Mouse (Mus musculus) MEL (cell line): ENCODE results near the gene Lyar. TPM values are rescaled to one million over a fixed set of nuclear protein-coding genes. Genes with fewer than 3 reads are reported as not detected.

ENCODE experiments used
- DNase-seq: peaks from one replicate; pipeline ENCODE4 v3.0.0; 2011; ENCODE audit warnings: low read depth, low spot score
- H3K27ac ChIP-seq: 2 replicates; pipeline ENCODE4 v1.5.1; 2012; ENCODE audit warnings: low read depth, mild to moderate bottlenecking, control low read depth, low read length, moderate library complexity; ENCODE audit not compliant: control insufficient read depth
- H3K27me3 ChIP-seq, 2 experiments: fragments of 150-350 bp in 1 of 2; sonication (generic) in 1 of 2; 2 replicates each; pipeline ENCODE4 v1.6.1; 2012; ENCODE audit warnings: low read length in 2 of 2, mild to moderate bottlenecking in 2 of 2, improper control_type of control experiment in 1 of 2, moderate library complexity in 1 of 2; ENCODE audit not compliant: insufficient read depth in 2 of 2, control insufficient read depth in 1 of 2
- H3K36me3 ChIP-seq, 2 experiments: 2 replicates each; pipeline ENCODE4 v1.6.1; 2012 to 2014; ENCODE audit warnings: low read length in 2 of 2, improper control_type of control experiment in 1 of 2, inconsistent platforms in 1 of 2, mild to moderate bottlenecking in 1 of 2; ENCODE audit not compliant: insufficient read depth in 2 of 2, control insufficient read depth in 1 of 2
- H3K4me1 ChIP-seq, 2 experiments: fragments of 150-350 bp in 1 of 2; sonication (generic) in 1 of 2; 2 replicates each; pipeline ENCODE4 v1.6.1; 2012; ENCODE audit warnings: low read length in 2 of 2, improper control_type of control experiment in 1 of 2, mild to moderate bottlenecking in 1 of 2; ENCODE audit not compliant: insufficient read depth in 2 of 2, control insufficient read depth in 1 of 2
- H3K4me3 ChIP-seq, 2 experiments: fragments of 150-350 bp in 1 of 2; sonication (generic) in 1 of 2; 2 replicates each; pipeline ENCODE4 v1.5.1; 2012; ENCODE audit warnings: low read depth in 2 of 2, low read length in 2 of 2, mild to moderate bottlenecking in 2 of 2, moderate library complexity in 2 of 2, control low read depth in 1 of 2, improper control_type of control experiment in 1 of 2; ENCODE audit not compliant: control insufficient read depth in 1 of 2, insufficient read depth in 1 of 2
- H3K79me2 ChIP-seq: 2 replicates; pipeline ENCODE4 v1.6.1; 2012; ENCODE audit warnings: mild to moderate bottlenecking, low read length, moderate library complexity; ENCODE audit not compliant: control insufficient read depth, poor library complexity, insufficient read depth
- H3K9ac ChIP-seq: 2 replicates; pipeline ENCODE4 v1.6.1; 2012; ENCODE audit warnings: low read depth, mild to moderate bottlenecking, control low read depth, low read length, moderate library complexity; ENCODE audit not compliant: control insufficient read depth, poor library complexity, severe bottlenecking
- H3K9me3 ChIP-seq: fragments of 150-350 bp; sonication (generic); replicated peaks from 2 replicates; pipeline ENCODE4 v1.6.1; 2012; ENCODE audit warnings: mild to moderate bottlenecking, low read length, improper control_type of control experiment, moderate library complexity; ENCODE audit not compliant: insufficient read depth
- CHD1 ChIP-seq: IDR thresholded peaks from 2 replicates; pipeline ENCODE4 v1.6.1; 2012; ENCODE audit warnings: low read depth, mild to moderate bottlenecking, inconsistent platforms, low read length, improper control_type of control experiment
- CHD2 ChIP-seq: IDR thresholded peaks from 2 replicates; pipeline ENCODE4 v1.6.1; 2011; ENCODE audit warnings: low read length, improper control_type of control experiment
- CTCF ChIP-seq, 3 experiments: IDR thresholded peaks in 2 of 3; conservative IDR thresholded peaks in 1 of 3; 2 replicates each; pipeline ENCODE4 v1.5.1; 2011 to 2012; ENCODE audit warnings: low read length in 3 of 3, low read depth in 2 of 3, mild to moderate bottlenecking in 2 of 3, improper control_type of control experiment in 1 of 3, inconsistent platforms in 1 of 3, mixed read lengths in 1 of 3, moderate library complexity in 1 of 3; ENCODE audit not compliant: control insufficient read depth in 1 of 3, insufficient read depth in 1 of 3, poor library complexity in 1 of 3, severe bottlenecking in 1 of 3
- E2F4 ChIP-seq: IDR thresholded peaks from 2 replicates; pipeline ENCODE4 v1.6.1; 2011; ENCODE audit warnings: low read depth, low read length, improper control_type of control experiment, borderline replicate concordance
- ELF1 ChIP-seq: IDR thresholded peaks from 2 replicates; pipeline ENCODE4 v1.6.1; 2014; ENCODE audit warnings: low read depth, mild to moderate bottlenecking, inconsistent platforms, low read length, improper control_type of control experiment, moderate library complexity
- EP300 ChIP-seq, 2 experiments: IDR thresholded peaks; 2 replicates each; pipeline ENCODE4 v1.6.1; 2011; ENCODE audit warnings: improper control_type of control experiment in 2 of 2, low read length in 2 of 2, low read depth in 1 of 2, mild to moderate bottlenecking in 1 of 2
- ETS1 ChIP-seq: IDR thresholded peaks from 2 replicates; pipeline ENCODE4 v1.6.1; 2012; ENCODE audit warnings: low read depth, mild to moderate bottlenecking, inconsistent platforms, low read length, improper control_type of control experiment, moderate library complexity
- GABPA ChIP-seq: IDR thresholded peaks from 2 replicates; pipeline ENCODE4 v1.6.1; 2012; ENCODE audit warnings: low read depth, mild to moderate bottlenecking, inconsistent platforms, low read length, improper control_type of control experiment, moderate library complexity
- HCFC1 ChIP-seq: IDR thresholded peaks from 2 replicates; pipeline ENCODE4 v1.6.1; 2012; ENCODE audit warnings: low read depth, mild to moderate bottlenecking, inconsistent platforms, low read length, improper control_type of control experiment, moderate library complexity
- JUND ChIP-seq: IDR thresholded peaks from 2 replicates; pipeline ENCODE4 v1.6.1; 2011; ENCODE audit warnings: low read depth, mild to moderate bottlenecking, improper control_type of control experiment, low read length
- KAT2A ChIP-seq: conservative IDR thresholded peaks from 2 replicates; pipeline ENCODE4 v1.6.1; 2012; ENCODE audit warnings: low read depth, low read length, improper control_type of control experiment, inconsistent platforms
- MAX ChIP-seq: IDR thresholded peaks from 2 replicates; pipeline ENCODE4 v1.6.1; 2011; ENCODE audit warnings: low read length, improper control_type of control experiment
- MAZ ChIP-seq: IDR thresholded peaks from 2 replicates; pipeline ENCODE4 v1.6.1; 2012; ENCODE audit warnings: low read depth, mild to moderate bottlenecking, inconsistent platforms, low read length, improper control_type of control experiment
- NELFE ChIP-seq: IDR thresholded peaks from 2 replicates; pipeline ENCODE4 v1.6.1; 2011; ENCODE audit warnings: low read depth, low read length, improper control_type of control experiment
- POLR2A ChIP-seq, 2 experiments: IDR thresholded peaks; 2 replicates each; pipeline ENCODE4 v1.6.1; 2011 to 2012; ENCODE audit warnings: low read length in 2 of 2, mild to moderate bottlenecking in 2 of 2, control low read depth in 1 of 2, improper control_type of control experiment in 1 of 2, low read depth in 1 of 2, moderate library complexity in 1 of 2; ENCODE audit not compliant: control insufficient read depth in 1 of 2, insufficient read depth in 1 of 2, poor library complexity in 1 of 2
- POLR2AphosphoS2 ChIP-seq: IDR thresholded peaks from 2 replicates; pipeline ENCODE4 v1.6.1; 2011; ENCODE audit warnings: low read length, improper control_type of control experiment
- RCOR1 ChIP-seq: IDR thresholded peaks from 2 replicates; pipeline ENCODE4 v1.6.1; 2012; ENCODE audit warnings: low read depth, mild to moderate bottlenecking, inconsistent platforms, low read length, improper control_type of control experiment
- SIN3A ChIP-seq: IDR thresholded peaks from 2 replicates; pipeline ENCODE4 v1.6.1; 2012; ENCODE audit warnings: low read length, improper control_type of control experiment, inconsistent platforms
- TAL1 ChIP-seq: IDR thresholded peaks from 2 replicates; pipeline ENCODE4 v1.6.1; 2012; ENCODE audit warnings: mild to moderate bottlenecking, inconsistent platforms, low read length, moderate library complexity, mixed read lengths
- UBTF ChIP-seq: IDR thresholded peaks from 2 replicates; pipeline ENCODE4 v1.6.1; 2012; ENCODE audit warnings: low read depth, mild to moderate bottlenecking, inconsistent platforms, low read length, improper control_type of control experiment, moderate library complexity, borderline replicate concordance; ENCODE audit not compliant: insufficient read depth
- USF2 ChIP-seq, 2 experiments: IDR thresholded peaks; 2 replicates each; pipeline ENCODE4 v1.6.1; 2011 to 2012; ENCODE audit warnings: improper control_type of control experiment in 2 of 2, low read length in 2 of 2, borderline replicate concordance in 1 of 2, inconsistent platforms in 1 of 2, low read depth in 1 of 2, mild to moderate bottlenecking in 1 of 2; ENCODE audit not compliant: insufficient read depth in 1 of 2
- ZMIZ1 ChIP-seq: IDR thresholded peaks from 2 replicates; pipeline ENCODE4 v1.6.1; 2012; ENCODE audit warnings: low read depth, mild to moderate bottlenecking, inconsistent platforms, low read length, improper control_type of control experiment, moderate library complexity
- polyA plus RNA-seq, 2 experiments: library from polyadenylated mRNA; stranded (reverse) in 1 of 2; unstranded in 1 of 2; fragments of >175 nt in 1 of 2; fragments of >200 nt in 1 of 2; gene quantifications; 2 replicates each; pipeline versions ENCODE4 v1.2.1 to v1.2.4; 2012; ENCODE audit warnings: low replicate concordance in 2 of 2, low read depth in 1 of 2; ENCODE audit not compliant: insufficient read length in 2 of 2, insufficient read depth in 1 of 2, missing spikeins in 1 of 2
- total RNA-seq: library from RNA; depleted of rRNA; stranded (reverse); fragments of 300-350 nt; gene quantifications from 2 replicates; pipeline ENCODE4 v1.2.3, GENCODE M21; 2012

The Lyar gene
- total and polyA plus RNA-seq, 3 experiments, result 333 to 678 (median 507) TPM

DNA sequence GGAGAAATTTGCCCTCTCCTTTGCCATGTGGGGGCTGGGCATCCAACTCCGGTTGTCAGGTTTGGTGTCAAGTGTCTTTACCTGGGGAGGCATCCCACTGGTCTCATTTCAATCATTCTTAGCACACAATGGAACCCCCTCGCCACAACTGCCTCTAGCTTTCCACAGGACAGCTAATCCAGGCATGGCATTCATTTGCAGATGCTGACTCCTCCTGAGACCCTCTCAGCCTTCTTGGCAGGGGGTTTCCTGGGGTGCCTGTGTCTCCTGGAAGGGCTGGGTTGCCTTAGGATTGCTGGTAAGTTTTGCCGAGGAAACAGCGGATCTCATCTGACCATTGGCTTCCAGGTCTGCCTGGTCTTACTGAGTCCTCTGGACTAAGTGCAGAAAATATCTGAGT is 55.5 kb downstream of the Lyar start, which contains the start of gene Otop1:
Gene Otop1, plus strand, starts transcription at position 202 of the 400 bp plus-strand sequence.
- no peaks in the 10 kb centered on the region for H3K79me2 ChIP-seq
- H3K27me3 ChIP-seq, result no peaks in the 10 kb centered on the region
- H3K4me1 ChIP-seq, result peaks cover 0 to 14% of the 10 kb centered on the region in 2 experiments; a peak in 1 of 4 replicates
- TF ChIP-seq ZMIZ1, result no peak
- no peak for TF ChIP-seq SIN3A
- no peak for TF ChIP-seq USF2 (IDR thresholded peaks at IDR 0.05; ENCODE audit: borderline replicate concordance in 1 of 2, insufficient read depth in 1 of 2, low read depth in 1 of 2, low read length in 2 of 2)
- no peak for TF ChIP-seq POLR2AphosphoS2
- no peak for TF ChIP-seq ETS1
- TF ChIP-seq ELF1, result no peak
- no peak for TF ChIP-seq NELFE
- TF ChIP-seq CHD1, result no peak
- no peak for TF ChIP-seq UBTF
- no peak for TF ChIP-seq EP300 (IDR thresholded peaks at IDR 0.05; ENCODE audit: low read depth in 1 of 2, low read length in 2 of 2)
- no peak for TF ChIP-seq RCOR1
- no peak for TF ChIP-seq CHD2
- no peak for TF ChIP-seq POLR2A (IDR thresholded peaks at IDR 0.05; ENCODE audit: control insufficient read depth in 1 of 2, insufficient read depth in 1 of 2, low read depth in 1 of 2, low read length in 2 of 2, poor library complexity in 1 of 2)
- no peak for DNase-seq
- H3K27ac ChIP-seq, result no peak within 1 kb of the TSS
- no peak within 1 kb of the TSS for H3K9ac ChIP-seq
- H3K9me3 ChIP-seq, result no peaks in the 10 kb centered on the region
- no peak within 1 kb of the TSS for H3K4me3 ChIP-seq
- peaks cover 0 to 2% of the 10 kb centered on the region in 2 experiments; a peak in 1 of 4 replicates for H3K36me3 ChIP-seq

DNA sequence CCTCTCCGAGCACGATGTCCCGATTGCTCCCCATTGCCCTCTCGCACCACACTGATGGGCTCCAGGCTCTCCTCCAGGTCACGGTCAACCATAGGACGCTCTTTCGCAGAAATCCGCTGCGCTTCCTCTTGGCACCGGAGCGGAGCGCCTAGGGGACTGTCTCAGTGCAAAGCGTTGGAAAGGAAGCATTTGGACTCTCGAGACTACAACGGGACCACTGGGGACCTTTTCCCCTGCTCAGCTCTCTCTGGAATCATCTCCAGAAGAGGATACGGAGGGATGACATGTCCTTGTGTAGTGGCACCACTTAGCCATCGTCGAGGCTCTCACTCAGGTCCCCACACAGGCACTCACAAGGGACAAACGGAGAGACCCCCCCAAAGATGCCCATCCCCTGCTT is 56.2 kb downstream of the Lyar start:
- Histone ChIP-seq H3K27ac (no peak overlapping the region), H3K4me1 (peaks cover 0 to 14% of the 10 kb centered on the region in 2 experiments; a peak in 1 of 4 replicates), H3K27me3 (no peaks in the 10 kb centered on the region), H3K79me2 (no peaks in the 10 kb centered on the region), H3K4me3 (no peak overlapping the region), H3K9me3 (no peaks in the 10 kb centered on the region), H3K36me3 (peaks cover 0 to 2% of the 10 kb centered on the region in 2 experiments; a peak in 1 of 4 replicates), H3K9ac (no peak overlapping the region)
- TF ChIP-seq GABPA (no peak), MAX (no peak), CTCF (IDR thresholded peaks at IDR 0.05 in 2 of 3, conservative IDR thresholded peaks at IDR 0.05 in 1 of 3; ENCODE audit: control insufficient read depth in 1 of 3, insufficient read depth in 1 of 3, low read depth in 2 of 3, low read length in 3 of 3, poor library complexity in 1 of 3, severe bottlenecking in 1 of 3) (no peak), JUND (no peak), MAZ (no peak), POLR2A (IDR thresholded peaks at IDR 0.05; ENCODE audit: control insufficient read depth in 1 of 2, insufficient read depth in 1 of 2, low read depth in 1 of 2, low read length in 2 of 2, poor library complexity in 1 of 2) (no peak), KAT2A (no peak), TAL1 (no peak), E2F4 (no peak), RCOR1 (no peak), NELFE (no peak), HCFC1 (no peak)
- no peak for DNase-seq
